Mouse (Mus musculus) forebrain, embryonic 16.5 days (tissue): ENCODE data around the gene 4930451I11Rik. TPM values are rescaled to one million over a fixed set of nuclear protein-coding genes. Genes with fewer than 3 reads are reported as not detected.

Experiments
- ATAC-seq: fragments of 200-750 bp; cut with Nextera tagmentation; 2 replicates; pipeline ENCODE4 v1.8.0; 2017; ENCODE audit warnings: mild to moderate bottlenecking, moderate library complexity
- H3K27ac ChIP-seq: fragments of 300-500 bp; sonication (generic); 2 replicates; pipeline ENCODE4 v1.5.1; 2014; ENCODE audit warnings: low read length, control low read depth
- H3K27me3 ChIP-seq: fragments of 300-500 bp; sonication (generic); replicated peaks from 2 replicates; pipeline ENCODE4 v1.6.1; 2014; ENCODE audit warnings: low read length; ENCODE audit not compliant: control insufficient read depth, insufficient read depth
- H3K36me3 ChIP-seq: fragments of 300-500 bp; sonication (generic); 2 replicates; pipeline ENCODE4 v1.6.1; 2014; ENCODE audit not compliant: control insufficient read depth, insufficient read depth
- H3K4me1 ChIP-seq: fragments of 300-500 bp; sonication (generic); replicated peaks from 2 replicates; pipeline ENCODE4 v1.6.1; 2014; ENCODE audit warnings: low read length; ENCODE audit not compliant: control insufficient read depth, insufficient read depth
- H3K4me2 ChIP-seq: fragments of 300-500 bp; sonication (generic); 2 replicates; pipeline ENCODE4 v1.6.1; 2014; ENCODE audit warnings: mild to moderate bottlenecking, low read length, control low read depth
- H3K4me3 ChIP-seq: fragments of 300-500 bp; sonication (generic); replicated peaks from 2 replicates; pipeline ENCODE4 v1.5.1; 2014; ENCODE audit warnings: mild to moderate bottlenecking, low read length, control low read depth
- H3K9ac ChIP-seq: fragments of 300-500 bp; sonication (generic); replicated peaks from 2 replicates; pipeline ENCODE4 v1.6.1; 2014; ENCODE audit warnings: low read depth, low read length, control low read depth
- H3K9me3 ChIP-seq: fragments of 300-500 bp; sonication (generic); 2 replicates; pipeline ENCODE4 v1.6.1; 2016; ENCODE audit warnings: low read length; ENCODE audit not compliant: control insufficient read depth
- WGBS: fragments of 180-500 bp; shearing (Covaris S2); extraction: QIAGEN DNeasy Blood & Tissue Kit; methylation state at CpG from one replicate; pipeline ENCODE4 v1.1.7; 2014; 5-methylcytosine and 5-hydroxymethylcytosine counted together
- polyA plus RNA-seq: library from polyadenylated mRNA; unstranded; fragments of >200 nt; fragmentation: Nextera tagmentation; extraction: Ambion mirVana; gene quantifications from 2 replicates; pipeline ENCODE4 v1.2.1, GENCODE M21; 2015

4930451I11Rik gene
- polyA plus RNA-seq, 1 experiment from 2014 or later: not detected

- H3K9me3 ChIP-seq: no peaks in the 10 kb centered on the region
- peaks cover 8% of the 10 kb centered on the region; the same call in 1 of the 2 replicates for H3K36me3 ChIP-seq
- peak within 1 kb of the TSS; percentile 67 for H3K9ac ChIP-seq
- peak within 1 kb of the TSS; percentile 87 for H3K4me2 ChIP-seq
- H3K27me3 ChIP-seq: no peaks in the 10 kb centered on the region
- WGBS: 3% methylated on average over 42 of the region's 42 CpGs
- H3K4me3 ChIP-seq: peak within 1 kb of the TSS; percentile 76
- H3K27ac ChIP-seq: peak within 1 kb of the TSS; percentile 87
- ATAC-seq: peak; percentile 92
- peaks cover 22% of the 10 kb centered on the region for H3K4me1 ChIP-seq
Measured at GRCm38 (mm10) chr7:126861429-126862130, 30.1 kb upstream of the 4930451I11Rik start, which contains the start of gene Hirip3. TSS of gene Hirip3 (plus strand) at chr7:126861972.

- WGBS: 69% methylated on average over 5 of the region's 5 CpGs
- no peak for ATAC-seq
Measured at GRCm38 (mm10) chr7:126860987-126861386, 29.5 kb upstream of the 4930451I11Rik start.

GRCm38 (mm10) chr7:126856741-126857420 lies 25.4 kb upstream of the 4930451I11Rik start:
- Histone ChIP-seq H3K4me3 (no peak overlapping the region), H3K36me3 (peaks cover 11% of the 10 kb centered on the region; the same call in 1 of the 2 replicates), H3K4me2 (no peak overlapping the region), H3K4me1 (peaks cover 7% of the 10 kb centered on the region), H3K27me3 (no peaks in the 10 kb centered on the region), H3K9ac (no peak overlapping the region), H3K27ac (no peak overlapping the region), H3K9me3 (no peaks in the 10 kb centered on the region)
- no peak for ATAC-seq
- 75% methylated on average over 9 of the region's 9 CpGs for WGBS

More at GRCm38 (mm10) chr7:126860987-126861386, 29.5 kb upstream of the 4930451I11Rik start:
- Histone ChIP-seq H3K27me3 (no peaks in the 10 kb centered on the region), H3K9ac (peak overlapping the region; percentile 67), H3K27ac (no peak overlapping the region), H3K4me1 (peaks cover 22% of the 10 kb centered on the region), H3K4me3 (peak overlapping the region; percentile 76), H3K9me3 (no peaks in the 10 kb centered on the region), H3K36me3 (peaks cover 3% of the 10 kb centered on the region; the same call in 1 of the 2 replicates), H3K4me2 (peak overlapping the region; percentile 87)

- H3K27me3 ChIP-seq: no peaks in the 10 kb centered on the region
- no peak overlapping the region for H3K9ac ChIP-seq
- H3K36me3 ChIP-seq: peaks cover 11% of the 10 kb centered on the region; the same call in 1 of the 2 replicates
- H3K9me3 ChIP-seq: no peaks in the 10 kb centered on the region
- ATAC-seq: no peak
- H3K27ac ChIP-seq: no peak overlapping the region
- WGBS: 71% methylated on average over 3 of the region's 3 CpGs
- peaks cover under 1% of the 10 kb centered on the region for H3K4me1 ChIP-seq
- H3K4me3 ChIP-seq: no peak overlapping the region
- H3K4me2 ChIP-seq: no peak overlapping the region
Measured at GRCm38 (mm10) chr7:126855641-126856040, 24.2 kb upstream of the 4930451I11Rik start.

- no peak overlapping the region for H3K9ac ChIP-seq
- H3K9me3 ChIP-seq: no peaks in the 10 kb centered on the region
- H3K4me1 ChIP-seq: peaks cover 9% of the 10 kb centered on the region
- peaks cover 2% of the 10 kb centered on the region; the same call in 1 of the 2 replicates for H3K27me3 ChIP-seq
- H3K4me2 ChIP-seq: no peak overlapping the region
- no peak for ATAC-seq
- H3K27ac ChIP-seq: no peak overlapping the region
- H3K4me3 ChIP-seq: no peak overlapping the region
- WGBS: 85% methylated on average over 5 of the region's 5 CpGs
- peaks cover 11% of the 10 kb centered on the region; the same call in 1 of the 2 replicates for H3K36me3 ChIP-seq
Measured at GRCm38 (mm10) chr7:126853454-126853853, 22.0 kb upstream of the 4930451I11Rik start.

GRCm38 (mm10) chr7:126851192-126851591 lies 19.8 kb upstream of the 4930451I11Rik start:
- H3K27me3 ChIP-seq: peaks cover 4% of the 10 kb centered on the region; the same call in 1 of the 2 replicates
- no peak overlapping the region for H3K9ac ChIP-seq
- H3K9me3 ChIP-seq: no peaks in the 10 kb centered on the region
- ATAC-seq: no peak
- peaks cover 11% of the 10 kb centered on the region; the same call in 1 of the 2 replicates for H3K36me3 ChIP-seq
- H3K4me3 ChIP-seq: no peak overlapping the region
- H3K27ac ChIP-seq: no peak overlapping the region
- no peak overlapping the region for H3K4me2 ChIP-seq
- 41% methylated on average over 12 of the region's 12 CpGs for WGBS
- H3K4me1 ChIP-seq: peaks cover 19% of the 10 kb centered on the region

GRCm38 (mm10) chr7:126850161-126850560 lies 18.7 kb upstream of the 4930451I11Rik start:
- WGBS: 93% methylated on average over 6 of the region's 6 CpGs
- Histone ChIP-seq H3K27ac (no peak overlapping the region), H3K4me3 (no peak overlapping the region), H3K4me2 (no peak overlapping the region), H3K27me3 (peaks cover 4% of the 10 kb centered on the region; the same call in 1 of the 2 replicates), H3K36me3 (peaks cover 11% of the 10 kb centered on the region; the same call in 1 of the 2 replicates), H3K9ac (no peak overlapping the region), H3K4me1 (peaks cover 19% of the 10 kb centered on the region), H3K9me3 (no peaks in the 10 kb centered on the region)
- ATAC-seq: no peak

GRCm38 (mm10) chr7:126848794-126849193 lies 17.4 kb upstream of the 4930451I11Rik start:
- 0 out of 2 replicates have a peak, but pooled peaks cover 8% of the 10 kb centered on the region for H3K36me3 ChIP-seq
- WGBS: 28% methylated on average over 10 of the region's 10 CpGs
- H3K9ac ChIP-seq: peak overlapping the region; percentile 69
- peaks cover 4% of the 10 kb centered on the region; the same call in 1 of the 2 replicates for H3K27me3 ChIP-seq
- peak overlapping the region; percentile 100 for H3K4me2 ChIP-seq
- no peak overlapping the region for H3K27ac ChIP-seq
- H3K4me3 ChIP-seq: peak overlapping the region; percentile 60
- peak; percentile 47; the same call in 1 of the 2 replicates for ATAC-seq
- peaks cover 19% of the 10 kb centered on the region for H3K4me1 ChIP-seq
- no peaks in the 10 kb centered on the region for H3K9me3 ChIP-seq
